Mouse (Mus musculus): ENCODE measurements around the gene Chmp5. TPM values are rescaled to one million over a fixed set of nuclear protein-coding genes. Genes with fewer than 3 reads are reported as not detected.

Chmp5 gene
- polyA plus RNA-seq, 1 experiment from 2014 or later: 145 TPM

DNA sequence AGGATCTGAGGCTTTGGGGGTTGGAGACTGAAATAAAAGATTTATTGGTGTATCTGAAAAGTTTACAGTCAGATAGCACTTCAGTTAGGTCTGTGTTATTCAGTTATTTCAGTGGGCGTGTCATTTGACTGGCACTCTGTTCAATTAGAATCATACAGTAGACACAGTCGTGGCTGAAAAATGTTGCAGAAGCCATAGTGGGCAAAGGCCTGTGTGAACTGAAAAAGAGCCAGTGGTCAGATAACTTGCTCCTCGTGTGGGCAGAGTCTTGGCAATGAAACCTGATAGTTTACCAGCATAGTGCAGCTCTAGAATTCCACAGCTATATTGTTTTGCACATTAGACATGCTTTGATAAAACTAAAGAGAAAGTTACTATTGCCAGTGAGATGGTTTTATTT lies 34.3 kb downstream of the Chmp5 start:
- no peaks in the 10 kb centered on the region for H3K9me3 ChIP-seq (ENCODE audit: control insufficient read depth, low read length)
- H3K4me3 ChIP-seq (ENCODE audit: low read depth, low read length): no peak overlapping the region
- H3K27ac ChIP-seq (ENCODE audit: low read depth, low read length): no peak overlapping the region
- no peaks in the 10 kb centered on the region for H3K27me3 ChIP-seq (ENCODE audit: control insufficient read depth, insufficient read depth, low read length)
- H3K9ac ChIP-seq (replicated peaks; ENCODE audit: low read depth, low read length): no peak overlapping the region
- peaks cover 58% of the 10 kb centered on the region for H3K36me3 ChIP-seq (ENCODE audit: control insufficient read depth, insufficient read depth, low read length)
- no peaks in the 10 kb centered on the region for H3K4me1 ChIP-seq (ENCODE audit: control insufficient read depth, insufficient read depth, low read length)
- WGBS: 70% methylated on average over 3 of the region's 3 CpGs
- H3K4me2 ChIP-seq (ENCODE audit: low read depth, low read length): no peak overlapping the region
- no peak for ATAC-seq (ENCODE audit: low read depth)

DNA sequence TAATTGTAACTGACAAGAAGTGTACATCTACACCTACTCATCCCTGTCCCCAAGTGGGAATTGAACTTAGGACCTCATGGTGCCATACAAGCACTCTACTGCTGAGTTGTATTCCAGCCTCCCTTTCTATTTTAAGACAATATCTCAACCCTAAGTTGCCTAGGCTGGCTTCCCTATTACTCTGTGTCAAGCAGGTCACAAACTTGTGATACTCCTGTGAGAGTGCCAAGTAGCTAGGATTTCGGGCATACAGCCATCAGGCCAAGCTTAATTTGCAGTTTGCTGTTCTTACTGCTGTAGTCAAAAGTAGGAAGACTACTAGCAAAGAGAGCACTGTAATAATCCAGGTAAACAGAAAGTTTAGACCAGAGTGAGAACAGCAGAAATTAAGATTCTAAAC lies 35.5 kb downstream of the Chmp5 start:
- H3K27me3 ChIP-seq (ENCODE audit: control insufficient read depth, insufficient read depth, low read length): no peaks in the 10 kb centered on the region
- no peak overlapping the region for H3K9ac ChIP-seq (replicated peaks; ENCODE audit: low read depth, low read length)
- no peak overlapping the region for H3K27ac ChIP-seq (ENCODE audit: low read depth, low read length)
- ATAC-seq (ENCODE audit: low read depth): no peak
- H3K4me3 ChIP-seq (ENCODE audit: low read depth, low read length): no peak overlapping the region
- no peaks in the 10 kb centered on the region for H3K9me3 ChIP-seq (ENCODE audit: control insufficient read depth, low read length)
- H3K4me2 ChIP-seq (ENCODE audit: low read depth, low read length): no peak overlapping the region
- no peaks in the 10 kb centered on the region for H3K4me1 ChIP-seq (ENCODE audit: control insufficient read depth, insufficient read depth, low read length)
- WGBS: 90% methylated on average over 1 of the region's 1 CpGs
- peaks cover 63% of the 10 kb centered on the region for H3K36me3 ChIP-seq (ENCODE audit: control insufficient read depth, insufficient read depth, low read length)

DNA sequence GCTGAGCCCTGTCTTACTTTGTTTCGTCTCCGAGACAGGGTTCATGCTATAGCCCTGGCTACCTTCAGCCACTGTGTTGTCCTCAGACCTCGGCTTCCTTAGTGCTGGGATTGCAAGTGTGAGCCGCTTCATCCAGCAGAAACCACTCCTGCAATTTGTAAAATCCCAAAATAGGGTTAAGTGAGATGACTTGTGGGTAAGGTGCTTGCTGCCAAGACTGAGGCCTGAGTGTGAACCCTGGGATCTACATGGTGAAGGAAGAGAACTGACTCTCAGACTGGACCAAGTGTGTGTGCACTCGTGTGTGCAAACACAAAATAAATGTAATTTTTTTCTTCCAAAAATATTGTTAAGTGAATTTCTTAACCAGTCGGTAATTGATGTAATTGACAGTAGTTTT lies 41.4 kb downstream of the Chmp5 start:
- Histone ChIP-seq H3K9ac (replicated peaks; ENCODE audit: low read depth, low read length) (no peak overlapping the region), H3K27ac (ENCODE audit: low read depth, low read length) (no peak overlapping the region), H3K4me2 (ENCODE audit: low read depth, low read length) (no peak overlapping the region), H3K36me3 (ENCODE audit: control insufficient read depth, insufficient read depth, low read length) (peaks cover 79% of the 10 kb centered on the region), H3K4me3 (ENCODE audit: low read depth, low read length) (no peak overlapping the region), H3K9me3 (ENCODE audit: control insufficient read depth, low read length) (no peaks in the 10 kb centered on the region), H3K27me3 (ENCODE audit: control insufficient read depth, insufficient read depth, low read length) (no peaks in the 10 kb centered on the region), H3K4me1 (ENCODE audit: control insufficient read depth, insufficient read depth, low read length) (no peaks in the 10 kb centered on the region)
- 92% methylated on average over 6 of the region's 6 CpGs for WGBS
- no peak for ATAC-seq (ENCODE audit: low read depth)

DNA sequence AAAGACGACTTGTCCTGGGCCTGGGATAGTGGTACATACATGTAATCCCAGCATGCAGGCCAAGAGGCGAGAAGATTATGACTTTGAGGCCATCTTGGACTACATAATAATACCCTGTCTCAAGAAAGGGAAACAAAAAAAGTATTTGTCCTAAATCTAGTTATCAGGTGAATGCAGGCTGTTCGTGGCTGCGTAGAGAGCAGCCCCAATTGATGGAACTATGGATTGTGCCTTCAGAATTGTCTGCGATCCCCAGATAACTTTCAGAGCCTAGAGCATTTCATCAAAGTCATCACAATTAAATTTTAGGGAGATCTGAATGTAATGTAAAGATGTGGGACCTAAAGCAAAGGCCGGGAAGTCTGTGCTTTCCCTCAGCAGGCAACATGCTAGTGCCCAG lies 48.1 kb downstream of the Chmp5 start:
- no peaks in the 10 kb centered on the region for H3K27me3 ChIP-seq (ENCODE audit: control insufficient read depth, insufficient read depth, low read length)
- H3K9me3 ChIP-seq (ENCODE audit: control insufficient read depth, low read length): no peaks in the 10 kb centered on the region
- H3K4me2 ChIP-seq (ENCODE audit: low read depth, low read length): no peak overlapping the region
- no peaks in the 10 kb centered on the region for H3K4me1 ChIP-seq (ENCODE audit: control insufficient read depth, insufficient read depth, low read length)
- H3K36me3 ChIP-seq (ENCODE audit: control insufficient read depth, insufficient read depth, low read length): peaks cover 80% of the 10 kb centered on the region
- 97% methylated on average over 6 of the region's 6 CpGs for WGBS
- H3K9ac ChIP-seq (replicated peaks; ENCODE audit: low read depth, low read length): no peak overlapping the region
- no peak for ATAC-seq (ENCODE audit: low read depth)
- no peak overlapping the region for H3K27ac ChIP-seq (ENCODE audit: low read depth, low read length)
- no peak overlapping the region for H3K4me3 ChIP-seq (ENCODE audit: low read depth, low read length)

DNA sequence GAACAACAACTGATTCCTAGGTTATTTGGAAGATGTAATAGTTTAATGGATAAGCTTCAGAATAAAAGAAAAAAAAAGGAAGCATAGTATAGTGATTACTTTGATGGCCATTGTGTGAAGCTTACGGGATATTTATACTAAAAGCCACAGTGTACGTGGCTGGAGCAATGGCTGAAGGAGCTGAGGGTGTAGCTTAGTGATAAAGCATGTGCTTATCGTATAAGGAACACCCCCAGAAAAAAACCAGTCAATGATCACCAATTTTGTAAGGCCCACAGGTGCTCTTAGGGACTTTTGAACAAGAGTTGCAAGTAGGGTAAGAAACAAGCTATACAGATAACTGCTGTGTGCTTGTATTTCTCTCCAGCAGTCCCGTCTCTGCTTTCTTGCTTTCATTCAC lies 49.7 kb downstream of the Chmp5 start:
- Histone ChIP-seq H3K27ac (ENCODE audit: low read depth, low read length) (no peak overlapping the region), H3K27me3 (ENCODE audit: control insufficient read depth, insufficient read depth, low read length) (no peaks in the 10 kb centered on the region), H3K4me3 (ENCODE audit: low read depth, low read length) (no peak overlapping the region), H3K36me3 (ENCODE audit: control insufficient read depth, insufficient read depth, low read length) (peaks cover 84% of the 10 kb centered on the region), H3K9me3 (ENCODE audit: control insufficient read depth, low read length) (no peaks in the 10 kb centered on the region), H3K9ac (replicated peaks; ENCODE audit: low read depth, low read length) (no peak overlapping the region), H3K4me1 (ENCODE audit: control insufficient read depth, insufficient read depth, low read length) (no peaks in the 10 kb centered on the region), H3K4me2 (ENCODE audit: low read depth, low read length) (no peak overlapping the region)
- ATAC-seq (ENCODE audit: low read depth): no peak
- 95% methylated on average over 4 of the region's 4 CpGs for WGBS

DNA sequence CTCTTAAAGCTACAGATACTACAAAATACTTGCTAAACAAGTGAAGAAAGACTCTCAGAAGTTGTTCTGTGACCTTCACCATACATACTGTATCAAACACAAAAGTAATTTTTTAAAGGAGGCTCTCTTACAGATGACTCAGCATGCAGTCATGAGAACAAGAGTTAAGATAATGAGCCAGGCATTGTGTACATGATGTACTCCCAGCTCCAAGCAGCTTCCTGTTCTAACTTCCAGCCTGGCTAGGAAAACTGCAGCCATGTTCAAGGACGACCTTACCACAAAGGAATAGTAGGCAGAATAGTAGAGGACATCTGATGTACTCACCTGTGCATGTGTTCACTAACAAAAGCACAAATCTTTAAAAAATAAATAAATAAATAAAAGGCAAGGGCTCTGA lies 52.1 kb downstream of the Chmp5 start:
- H3K27ac ChIP-seq (ENCODE audit: low read depth, low read length): no peak overlapping the region
- no peaks in the 10 kb centered on the region for H3K9me3 ChIP-seq (ENCODE audit: control insufficient read depth, low read length)
- H3K27me3 ChIP-seq (ENCODE audit: control insufficient read depth, insufficient read depth, low read length): no peaks in the 10 kb centered on the region
- H3K9ac ChIP-seq (replicated peaks; ENCODE audit: low read depth, low read length): no peak overlapping the region
- WGBS: 89% methylated on average over 1 of the region's 1 CpGs
- peaks cover 95% of the 10 kb centered on the region for H3K36me3 ChIP-seq (ENCODE audit: control insufficient read depth, insufficient read depth, low read length)
- no peak overlapping the region for H3K4me3 ChIP-seq (ENCODE audit: low read depth, low read length)
- ATAC-seq (ENCODE audit: low read depth): no peak
- H3K4me2 ChIP-seq (ENCODE audit: low read depth, low read length): no peak overlapping the region
- H3K4me1 ChIP-seq (ENCODE audit: control insufficient read depth, insufficient read depth, low read length): no peaks in the 10 kb centered on the region

DNA sequence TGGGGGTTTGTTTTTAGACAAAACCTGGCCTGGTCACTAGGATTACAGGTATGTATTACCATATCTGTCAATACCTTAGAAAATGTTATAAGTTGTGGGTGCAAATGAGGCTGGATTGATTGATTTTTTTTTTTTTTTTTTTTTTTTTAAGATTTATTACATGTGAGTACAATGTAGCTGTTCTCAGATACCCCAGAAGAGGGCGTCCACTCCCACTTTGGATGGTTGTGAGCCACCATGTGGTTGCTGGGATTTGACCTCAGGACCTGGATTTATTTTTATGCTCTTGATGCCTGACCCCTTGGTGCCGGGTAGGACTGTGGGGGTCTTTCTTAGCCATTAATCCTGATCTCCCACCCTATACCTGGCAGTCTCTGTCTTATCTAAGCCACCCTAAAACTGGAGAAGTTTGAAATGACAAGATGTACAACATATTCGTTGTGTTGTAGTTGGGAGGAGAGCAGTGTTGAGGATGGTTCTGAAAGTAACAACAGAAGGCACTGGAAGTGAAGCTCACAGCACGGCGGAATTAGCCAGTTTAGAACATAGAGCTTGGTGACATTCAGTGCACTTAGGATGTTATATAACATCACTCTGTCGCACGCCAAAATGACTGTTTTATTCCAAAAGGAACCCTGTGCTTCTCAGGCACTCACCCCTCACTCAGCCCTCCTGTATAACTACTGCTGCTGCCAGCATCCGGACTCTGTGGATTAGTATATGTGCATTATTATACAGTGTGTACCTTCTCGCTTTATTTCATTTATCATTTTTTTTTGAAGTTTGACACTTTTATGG lies 52.8 kb downstream of the Chmp5 start:
- Histone ChIP-seq H3K27ac (ENCODE audit: low read depth, low read length) (no peak overlapping the region), H3K4me1 (ENCODE audit: control insufficient read depth, insufficient read depth, low read length) (no peaks in the 10 kb centered on the region), H3K9me3 (ENCODE audit: control insufficient read depth, low read length) (no peaks in the 10 kb centered on the region), H3K4me3 (ENCODE audit: low read depth, low read length) (no peak overlapping the region), H3K27me3 (ENCODE audit: control insufficient read depth, insufficient read depth, low read length) (no peaks in the 10 kb centered on the region), H3K4me2 (ENCODE audit: low read depth, low read length) (no peak overlapping the region), H3K9ac (replicated peaks; ENCODE audit: low read depth, low read length) (no peak overlapping the region), H3K36me3 (ENCODE audit: control insufficient read depth, insufficient read depth, low read length) (peaks cover 90% of the 10 kb centered on the region)
- WGBS: 92% methylated on average over 9 of the region's 9 CpGs
- ATAC-seq (ENCODE audit: low read depth): no peak

DNA sequence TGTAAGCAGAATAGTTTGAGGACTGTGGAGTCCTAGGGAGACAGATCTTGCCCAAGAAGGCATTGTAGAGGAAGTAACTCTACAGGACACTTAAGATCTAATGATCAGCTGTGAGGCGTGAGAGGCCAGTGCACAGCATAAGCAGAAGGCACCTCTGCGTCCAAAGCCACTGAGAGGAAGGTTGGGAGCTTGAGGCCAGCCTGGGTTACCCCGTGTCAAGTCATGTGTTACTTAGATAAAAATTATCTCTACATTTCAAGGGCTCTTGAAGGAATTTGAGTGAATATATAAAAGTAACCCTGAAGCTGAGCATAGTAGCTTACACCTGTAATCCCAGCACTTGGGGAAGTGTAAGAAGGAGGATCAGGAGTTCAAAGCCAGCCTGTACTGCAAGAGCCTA lies 65.1 kb downstream of the Chmp5 start:
- Histone ChIP-seq H3K4me1 (ENCODE audit: control insufficient read depth, insufficient read depth, low read length) (no peaks in the 10 kb centered on the region), H3K36me3 (ENCODE audit: control insufficient read depth, insufficient read depth, low read length) (peaks cover 38% of the 10 kb centered on the region), H3K9me3 (ENCODE audit: control insufficient read depth, low read length) (no peaks in the 10 kb centered on the region), H3K9ac (replicated peaks; ENCODE audit: low read depth, low read length) (no peak overlapping the region), H3K4me3 (ENCODE audit: low read depth, low read length) (no peak overlapping the region), H3K27ac (ENCODE audit: low read depth, low read length) (no peak overlapping the region), H3K27me3 (ENCODE audit: control insufficient read depth, insufficient read depth, low read length) (no peaks in the 10 kb centered on the region), H3K4me2 (ENCODE audit: low read depth, low read length) (no peak overlapping the region)
- ATAC-seq (ENCODE audit: low read depth): no peak
- WGBS: 98% methylated on average over 3 of the region's 3 CpGs

All from neural tube, embryonic 14.5 days (tissue).